Mouse (Mus musculus) layer of hippocampus, postnatal 10 days (tissue): ENCODE measurements around the gene Nxph3. TPM values are rescaled to one million over a fixed set of nuclear protein-coding genes. Genes with fewer than 3 reads are reported as not detected.
"Not testable (repeated sequence)": the region's sequence is repeated elsewhere in the genome, so short reads cannot be mapped to it uniquely, and the experiment has no call there.

Source experiments
- DNase-seq, 2 experiments: peaks; one replicate each; pipeline ENCODE4 v3.0.0; 2021; ENCODE audit warnings: low spot score in 2 of 2
- total RNA-seq, 2 experiments: library from RNA; stranded (reverse); gene quantifications; 2 replicates each; pipeline ENCODE4 v1.2.3; 2021

Gene Nxph3
- total RNA-seq, 2 experiments from 2014 or later, result 27.3 to 35.2 TPM

DNA sequence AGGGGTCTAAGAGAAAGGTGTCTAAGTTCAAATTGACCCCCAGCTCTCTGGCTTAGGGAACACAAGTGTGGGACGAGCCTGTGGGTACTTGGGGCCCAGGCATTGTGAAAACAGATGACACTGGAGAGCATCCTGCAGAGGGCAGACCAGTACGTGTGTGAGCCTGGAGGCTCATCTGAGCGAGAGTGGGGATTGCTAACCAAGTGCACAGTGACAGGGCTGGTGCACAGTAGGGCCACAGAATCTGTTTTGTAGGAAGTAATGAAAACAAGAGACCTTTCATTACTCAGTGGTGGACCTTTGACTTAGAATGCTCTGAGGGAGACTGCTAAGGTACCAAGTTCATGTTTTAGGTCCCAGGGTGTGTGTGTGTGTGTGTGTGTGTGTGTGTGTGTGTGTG, 5.6 kb upstream of the Nxph3 start:
- DNase-seq, result no peak

- DNase-seq, result no peak
Observed at GRCm38 (mm10) chr11:95519299-95519698, 4.9 kb upstream of the Nxph3 start.

- DNase-seq, result no peak
Observed at GRCm38 (mm10) chr11:95517162-95517561, 2.8 kb upstream of the Nxph3 start.

- no peak for DNase-seq
Observed at GRCm38 (mm10) chr11:95516491-95516911, 2.1 kb upstream of the Nxph3 start.

- DNase-seq, result no peak
Observed at GRCm38 (mm10) chr11:95515376-95516323, 1.3 kb upstream of the Nxph3 start.

DNA sequence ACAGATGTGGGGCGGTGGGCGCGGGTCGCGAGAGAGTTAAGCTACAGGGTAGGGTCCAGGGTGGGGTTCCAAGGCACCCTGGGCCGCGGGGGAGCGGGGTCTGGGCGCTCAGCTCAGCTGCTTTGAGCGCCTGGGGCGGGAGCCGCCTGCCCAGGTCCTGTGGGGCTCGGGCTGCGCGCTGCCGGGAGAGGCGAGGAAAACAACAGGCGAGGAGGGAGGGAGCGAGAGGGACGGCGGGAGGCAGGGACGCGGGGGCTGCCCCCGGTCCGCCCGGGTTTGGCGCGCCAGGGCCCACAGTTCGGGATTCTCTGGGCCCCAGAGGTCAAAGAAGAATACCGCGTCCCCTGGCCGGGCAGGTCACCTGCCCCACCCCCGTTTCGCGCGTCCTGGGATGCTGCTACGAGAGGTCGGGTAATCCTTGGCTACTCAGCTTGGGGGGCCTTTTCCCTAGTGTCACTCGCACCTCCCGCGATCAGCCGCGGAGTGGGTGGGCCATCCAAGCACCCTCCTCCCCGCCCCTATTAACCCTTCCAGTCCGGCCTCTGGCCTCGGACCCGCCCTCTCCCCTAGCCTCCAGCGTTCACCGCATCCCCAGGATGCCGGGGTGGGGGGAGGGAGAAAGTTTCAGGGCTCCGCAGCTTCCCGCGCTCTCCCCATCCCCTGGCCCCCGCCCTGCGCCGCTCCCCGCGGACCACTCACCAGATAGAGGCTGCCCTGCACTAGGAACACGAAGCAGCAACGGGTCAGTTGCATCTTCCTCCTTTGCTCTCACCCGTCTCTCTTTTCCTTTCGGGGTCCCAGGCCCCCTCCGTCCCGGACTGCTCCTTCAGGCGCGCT, 691 bp downstream of the Nxph3 start:
- DNase-seq, result no peak

DNA sequence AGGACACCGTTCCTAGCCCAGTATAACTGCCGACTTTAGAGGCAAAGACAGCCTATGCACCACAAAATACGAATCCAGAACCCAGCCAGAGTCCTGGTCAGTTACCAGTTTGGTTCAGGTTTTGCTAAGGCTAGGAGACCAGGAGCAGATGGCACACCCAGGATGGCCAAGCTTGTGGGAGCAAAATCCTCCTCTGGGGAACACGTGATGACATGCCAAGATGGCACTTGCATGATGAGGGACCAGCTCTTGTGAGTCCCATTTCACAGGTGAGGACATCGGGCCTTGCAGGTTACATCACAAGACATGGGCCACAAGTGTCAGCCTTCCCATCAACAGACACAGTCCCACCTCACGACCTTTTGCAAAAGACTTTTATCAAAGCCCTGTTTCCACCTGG, 2.0 kb downstream of the Nxph3 start:
- no peak for DNase-seq

- DNase-seq, result no peak
Observed at GRCm38 (mm10) chr11:95511919-95512318, 2.5 kb downstream of the Nxph3 start.

DNA sequence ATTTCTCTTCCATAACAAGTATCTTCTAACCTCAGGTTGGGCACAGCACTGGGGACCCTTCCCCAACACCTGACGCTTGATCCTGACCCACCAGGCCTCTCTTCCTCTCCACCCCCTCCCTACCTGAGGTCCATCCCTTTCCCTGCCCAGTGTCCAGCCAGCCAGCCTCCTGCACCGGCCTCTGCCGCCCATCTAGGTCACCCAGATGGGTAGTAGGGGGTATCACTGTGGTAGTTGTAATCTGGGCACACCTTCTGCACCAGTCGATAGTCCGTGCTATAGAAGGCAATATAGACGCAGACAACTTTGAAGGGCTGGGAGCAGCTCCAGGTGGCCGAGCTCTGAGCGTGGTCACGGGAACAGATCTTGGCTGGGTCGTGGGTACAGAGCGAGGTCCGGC, 3.7 kb downstream of the Nxph3 start:
- no peak for DNase-seq

GRCm38 (mm10) chr11:95509126-95509717, 5.1 kb downstream of the Nxph3 start:
- DNase-seq, result no peak

DNA sequence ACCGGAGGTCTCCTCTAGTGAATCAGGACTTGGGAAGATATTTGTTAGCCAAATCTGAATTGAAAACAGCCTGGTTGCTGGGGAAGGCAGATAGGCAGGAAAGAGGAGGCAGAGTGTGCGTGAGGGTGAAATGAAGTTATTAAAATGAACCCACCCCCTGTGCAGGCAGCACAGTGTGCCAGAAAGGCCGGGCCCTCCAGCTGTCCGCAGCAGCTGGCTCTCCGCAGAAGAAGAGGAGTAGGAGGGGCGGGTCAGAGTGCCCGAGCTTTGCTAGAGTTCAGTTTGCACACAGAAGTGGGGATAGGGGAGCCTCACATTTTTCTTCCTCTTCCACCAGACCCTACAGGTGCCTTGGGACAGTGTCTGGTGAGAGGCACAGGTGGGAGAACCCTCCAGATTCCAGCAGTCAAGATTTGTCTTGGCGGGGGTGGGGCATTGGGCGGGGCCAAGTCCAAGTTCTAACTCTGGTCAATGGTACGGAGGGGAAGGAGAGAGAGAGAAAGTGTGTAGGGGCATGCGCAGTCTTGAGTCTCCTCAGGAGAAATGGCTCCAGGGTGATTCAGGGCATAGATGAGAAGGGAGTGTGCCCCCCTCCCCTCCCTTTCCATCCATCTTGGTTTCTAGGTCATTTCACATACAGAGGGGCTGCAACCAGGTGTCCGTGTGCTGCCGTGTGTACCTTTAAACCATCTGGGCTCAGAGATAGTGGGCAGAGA, 6.0 kb downstream of the Nxph3 start:
- DNase-seq, result no peak

DNA sequence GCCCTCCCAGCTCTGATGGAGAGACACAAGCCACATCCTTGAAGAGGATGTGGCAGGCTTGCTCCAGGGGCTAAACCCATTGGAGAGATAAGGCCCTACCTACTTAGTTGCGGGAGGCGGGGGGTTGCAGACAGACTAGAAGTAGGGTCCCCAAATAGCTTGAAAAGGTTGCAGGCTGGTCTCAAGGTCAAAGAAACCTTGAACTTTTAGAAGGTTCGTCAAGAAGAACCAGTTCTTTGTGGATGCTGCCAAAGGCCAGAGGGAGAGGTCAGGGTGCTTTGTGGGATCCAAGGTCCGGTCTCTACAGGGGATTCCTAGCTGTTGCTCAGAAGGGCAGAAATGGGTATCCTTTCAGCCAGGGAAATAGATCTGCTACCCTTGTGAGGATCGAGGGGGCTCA, 6.6 kb downstream of the Nxph3 start:
- DNase-seq, result no peak

DNA sequence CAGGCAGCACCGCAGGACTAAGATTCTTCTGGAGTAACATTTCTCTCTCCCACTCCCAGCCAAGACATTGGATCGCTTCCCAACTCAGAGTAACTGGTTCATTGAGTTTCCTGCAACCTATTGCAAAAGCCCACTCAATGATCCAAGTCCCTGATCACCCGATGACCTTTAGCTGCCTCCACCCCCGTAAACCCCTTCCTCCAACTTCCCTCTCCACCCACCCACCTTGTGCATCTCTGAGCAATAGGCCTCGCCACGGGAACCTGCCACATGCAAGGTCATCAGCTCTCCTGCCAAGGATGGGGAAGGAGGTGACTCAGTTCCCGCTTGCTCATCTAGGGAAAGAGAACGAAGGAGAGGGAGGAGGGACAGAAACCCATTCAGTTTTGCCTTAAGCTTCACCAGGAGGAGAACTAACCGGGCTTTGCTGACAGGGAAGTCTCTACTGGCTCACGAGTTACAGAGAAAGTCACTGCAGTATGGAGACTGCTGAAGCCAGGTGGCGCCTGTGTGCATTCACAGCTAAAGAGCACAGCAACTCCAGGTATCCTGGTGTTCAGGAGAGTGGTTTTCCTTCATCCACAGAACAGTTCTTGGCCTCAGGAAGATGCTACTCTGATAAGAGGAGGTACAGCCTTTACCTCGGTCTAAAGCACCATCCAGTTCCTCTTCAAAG, 7.2 kb downstream of the Nxph3 start:
- no peak for DNase-seq

- peak in 1 of 2 experiments; percentile 2 for DNase-seq
Observed at GRCm38 (mm10) chr11:95504271-95504731, 10.1 kb downstream of the Nxph3 start.

- no peak for DNase-seq
Observed at GRCm38 (mm10) chr11:95503581-95504180, 10.7 kb downstream of the Nxph3 start.

- DNase-seq, result not testable (repeated sequence)
Observed at GRCm38 (mm10) chr11:95501826-95502225, 12.5 kb downstream of the Nxph3 start.

DNA sequence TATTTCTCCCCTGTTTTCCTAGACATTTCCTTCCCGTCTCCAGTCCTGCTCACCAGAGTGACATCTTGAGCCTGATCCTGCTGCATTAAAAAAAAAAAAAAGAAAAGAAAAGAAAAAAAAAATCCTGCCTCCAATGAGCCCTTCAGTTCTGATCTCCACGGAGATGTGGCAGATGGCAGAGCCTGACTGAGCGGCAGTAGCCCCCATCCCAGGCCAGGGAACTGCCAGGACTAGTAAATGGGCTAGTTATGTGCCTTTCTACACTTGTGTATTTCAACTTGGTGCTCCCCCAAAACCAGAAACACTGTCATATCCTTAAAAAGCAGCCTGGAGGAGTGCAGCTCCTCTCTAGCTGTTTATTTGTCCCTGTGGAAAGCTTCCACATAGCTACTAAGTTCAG, 13.5 kb downstream of the Nxph3 start:
- DNase-seq, result peak in 1 of 2 experiments; percentile 12

- peak in 1 of 2 experiments; percentile 3 for DNase-seq
Observed at GRCm38 (mm10) chr11:95500412-95500811, 14.0 kb downstream of the Nxph3 start.

DNA sequence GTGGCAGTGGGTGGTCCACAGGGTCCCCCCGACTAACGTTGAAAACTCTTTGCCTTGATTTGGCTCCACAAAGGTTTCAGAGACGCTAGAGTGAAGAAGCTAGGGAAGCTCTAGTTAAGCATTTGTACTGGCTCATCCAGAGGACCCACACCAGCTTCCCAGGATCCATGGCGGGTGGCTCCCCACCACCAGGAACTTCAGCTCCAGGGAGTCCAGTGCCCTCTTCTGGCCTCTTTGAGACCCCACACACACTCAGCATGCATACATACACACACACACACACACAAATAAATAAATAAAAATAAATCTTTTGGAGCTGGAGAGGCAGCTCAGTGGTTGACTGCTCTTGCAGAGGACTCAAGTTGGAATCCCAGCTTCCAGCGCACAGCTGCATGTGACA, 16.4 kb downstream of the Nxph3 start:
- DNase-seq, result no peak

GRCm38 (mm10) chr11:95495883-95496282, 18.5 kb downstream of the Nxph3 start:
- DNase-seq, result peak in 1 of 2 experiments; percentile 3
